Mouse (Mus musculus) gastrocnemius, postnatal 10 days (tissue): ENCODE data around the gene Elmo1. TPM values are rescaled to one million over a fixed set of nuclear protein-coding genes. Genes with fewer than 3 reads are reported as not detected.
A peak's percentile ranks its signal among the peaks of the same experiment; 100 is the strongest.

Source experiments
- DNase-seq: peaks from one replicate; pipeline ENCODE4 v3.0.0; 2021; ENCODE audit warnings: mixed read lengths
- total RNA-seq, 2 experiments: library from RNA; stranded (reverse); gene quantifications; 2 replicates each; pipeline ENCODE4 v1.2.3; 2021

Elmo1 gene
- total RNA-seq, 2 experiments from 2014 or later, result 13.0 to 21.5 TPM

DNA sequence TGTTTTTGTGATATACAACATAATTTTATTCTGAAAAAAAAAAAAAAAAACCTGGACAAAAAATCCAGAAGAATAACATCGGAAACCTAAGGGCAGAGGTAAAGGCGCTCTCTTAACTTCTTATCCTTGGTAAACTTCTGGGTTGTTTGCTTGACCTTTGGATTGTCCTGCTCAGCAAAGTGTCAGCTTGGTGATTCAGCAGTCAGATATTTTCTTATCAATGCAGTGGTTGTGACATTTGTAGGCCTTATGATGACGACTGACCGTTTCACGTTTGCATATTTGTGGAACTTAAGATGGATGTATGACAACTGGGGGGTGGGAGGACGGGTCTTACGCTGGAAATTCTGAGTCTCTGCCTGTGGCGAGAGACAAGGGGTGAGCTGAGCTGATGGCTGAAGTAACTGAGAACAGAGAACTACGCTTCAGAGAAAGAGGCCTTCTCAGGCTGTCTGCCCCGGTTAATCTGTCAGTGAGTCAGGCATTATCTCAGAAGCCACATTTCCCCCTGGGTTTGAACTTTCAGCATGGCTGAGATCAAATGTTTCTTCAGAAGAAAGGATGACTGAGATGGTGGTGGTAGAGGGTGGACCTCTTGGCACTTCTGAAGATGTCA lies 73.1 kb downstream of the Elmo1 start:
- no peak for DNase-seq

GRCm38 (mm10) chr13:20164837-20165236 lies 74.4 kb downstream of the Elmo1 start:
- no peak for DNase-seq

- DNase-seq, result no peak
Measured at GRCm38 (mm10) chr13:20173987-20174654, 83.7 kb downstream of the Elmo1 start.

GRCm38 (mm10) chr13:20174655-20175280 lies 84.4 kb downstream of the Elmo1 start:
- DNase-seq, result no peak

- DNase-seq, result no peak
Measured at GRCm38 (mm10) chr13:20180738-20181137, 90.3 kb downstream of the Elmo1 start.

DNA sequence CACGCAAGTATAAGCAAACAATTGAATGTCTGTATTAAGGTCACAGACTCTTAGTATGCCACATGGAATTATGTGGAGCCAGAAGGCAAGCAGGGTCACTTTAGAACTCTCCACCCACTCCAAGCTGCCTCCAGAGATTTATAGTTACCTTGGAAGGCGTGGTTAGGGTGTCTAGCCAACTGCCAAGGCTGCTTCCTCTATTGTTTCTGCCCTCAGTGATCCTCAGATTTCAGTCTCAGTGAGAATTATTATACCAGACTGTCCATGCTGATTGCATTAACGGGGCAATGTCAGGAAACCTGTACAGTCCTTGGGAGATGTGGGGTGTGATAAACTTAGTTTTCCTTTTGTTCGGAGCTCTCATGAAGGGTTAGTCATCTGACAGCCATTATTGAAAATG lies 90.9 kb downstream of the Elmo1 start:
- no peak for DNase-seq

GRCm38 (mm10) chr13:20182239-20182825 lies 91.9 kb downstream of the Elmo1 start:
- DNase-seq, result peak; percentile 50

DNA sequence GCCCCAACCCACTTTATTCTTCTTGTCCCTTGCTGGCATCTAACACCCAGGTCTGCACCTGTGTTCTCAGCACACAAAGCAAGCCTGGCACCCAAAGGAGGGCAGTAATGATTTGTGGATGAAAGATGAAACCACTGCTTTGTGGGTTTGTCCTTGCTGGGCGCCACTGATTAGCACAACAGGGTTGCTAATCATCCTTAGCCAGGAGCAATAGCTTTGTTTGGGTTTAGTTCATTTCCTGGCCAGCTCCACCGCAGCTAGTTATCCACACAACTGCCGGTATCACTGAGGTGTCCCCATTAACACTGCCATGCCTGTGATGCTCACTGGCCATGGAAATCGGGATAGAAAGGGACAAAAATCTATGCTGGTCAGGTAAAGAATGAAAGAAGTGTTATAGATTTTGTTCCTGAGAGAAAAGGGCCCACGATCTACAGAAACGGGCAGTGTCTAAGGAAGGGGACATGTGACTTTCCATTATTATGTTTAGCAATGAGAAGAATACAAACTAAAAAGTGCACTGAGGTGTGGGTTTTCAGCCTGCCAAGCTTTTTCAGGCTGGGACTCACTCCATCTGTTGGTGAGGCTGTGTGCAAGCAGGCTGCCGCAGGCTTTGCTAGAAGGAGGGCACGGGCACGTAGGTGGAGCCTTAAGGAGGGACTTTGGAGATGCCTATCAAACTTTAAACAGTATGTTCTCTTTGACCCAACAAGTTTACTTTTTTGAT lies 93.3 kb downstream of the Elmo1 start:
- DNase-seq, result no peak

- DNase-seq, result no peak
Measured at GRCm38 (mm10) chr13:20184239-20185033, 94.0 kb downstream of the Elmo1 start.

GRCm38 (mm10) chr13:20185034-20185846 lies 94.8 kb downstream of the Elmo1 start:
- no peak for DNase-seq

GRCm38 (mm10) chr13:20185847-20186213 lies 95.4 kb downstream of the Elmo1 start:
- no peak for DNase-seq

DNA sequence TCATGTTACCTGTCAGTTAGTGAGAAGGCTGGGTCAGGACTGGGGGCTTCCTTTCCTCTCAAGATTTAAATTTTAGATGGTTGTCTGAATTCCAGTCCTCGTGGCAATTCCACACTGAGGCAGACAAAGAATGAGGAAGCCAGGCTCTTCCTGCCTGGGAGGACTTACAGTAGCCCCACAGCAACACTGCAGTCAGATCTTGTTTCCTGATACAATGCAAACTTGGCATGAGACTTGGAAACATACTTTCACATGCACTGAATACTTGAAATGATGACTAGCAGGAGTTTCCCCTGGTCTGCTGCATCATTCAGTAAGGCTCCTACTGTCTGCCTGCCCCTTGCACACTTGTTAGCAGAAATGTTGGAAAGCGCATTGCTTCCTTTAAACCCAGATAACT lies 97.3 kb downstream of the Elmo1 start:
- DNase-seq, result no peak

- no peak for DNase-seq
Measured at GRCm38 (mm10) chr13:20192009-20192584, 101.7 kb downstream of the Elmo1 start.

DNA sequence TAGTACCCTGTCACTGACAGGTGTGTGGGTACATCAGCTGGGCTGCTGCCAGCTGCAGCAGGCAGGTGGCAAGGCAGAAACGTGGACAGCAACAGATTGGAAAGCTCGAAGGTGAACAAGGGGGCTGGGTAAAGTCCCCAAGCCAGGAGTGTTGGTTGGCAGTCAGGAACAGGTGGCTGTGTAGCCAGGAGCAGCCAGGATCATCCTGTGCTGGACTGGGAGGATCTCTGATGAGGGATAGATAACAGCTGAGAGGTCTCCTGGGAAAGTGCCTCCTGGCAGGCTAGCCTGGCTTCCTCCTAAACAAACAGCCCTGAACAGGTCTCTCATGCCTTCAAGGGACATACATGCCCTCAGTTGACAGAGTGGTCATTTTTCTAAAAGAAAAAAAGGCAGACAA lies 110.2 kb downstream of the Elmo1 start:
- no peak for DNase-seq

DNA sequence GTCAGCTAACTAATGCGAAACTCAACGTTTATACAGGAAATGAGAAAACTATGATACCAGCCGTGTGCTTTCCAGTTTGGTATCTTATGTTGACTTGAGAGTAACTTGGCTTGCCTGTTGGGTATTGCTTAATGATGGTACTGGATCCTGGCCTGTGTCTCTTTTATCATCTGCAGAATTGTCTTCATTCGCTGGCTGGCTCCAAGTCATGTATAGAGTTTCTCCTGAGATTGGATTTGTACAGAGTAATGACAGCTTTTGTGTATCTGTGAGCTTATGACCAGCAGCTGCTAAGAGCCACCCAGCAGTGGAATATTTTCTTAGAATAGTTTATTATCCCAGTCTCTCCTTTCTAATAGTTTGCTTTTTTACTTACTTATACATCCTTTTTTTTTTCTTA lies 112.2 kb downstream of the Elmo1 start:
- no peak for DNase-seq

DNA sequence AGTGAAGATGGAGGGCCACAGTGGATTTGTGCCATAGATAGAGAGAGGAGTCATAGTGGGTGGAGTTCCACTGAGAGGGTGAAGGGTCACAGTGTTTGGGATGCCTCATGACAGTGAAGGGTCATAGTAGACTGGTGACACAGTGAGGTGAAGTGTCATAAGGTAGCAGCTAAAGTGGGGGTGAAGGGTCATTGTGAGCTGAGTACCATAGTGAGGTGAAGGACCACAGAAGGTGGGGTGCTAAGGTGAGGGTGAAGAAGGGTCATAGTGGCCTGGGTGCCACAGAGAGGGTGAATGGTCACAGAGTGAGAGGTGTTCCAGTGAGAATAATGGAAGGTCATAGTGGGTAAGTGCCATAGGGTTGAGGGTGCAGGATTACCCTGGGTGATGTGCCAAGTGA lies 113.8 kb downstream of the Elmo1 start:
- no peak for DNase-seq

GRCm38 (mm10) chr13:20205007-20205745 lies 114.8 kb downstream of the Elmo1 start:
- no peak for DNase-seq

- no peak for DNase-seq
Measured at GRCm38 (mm10) chr13:20205746-20206145, 115.3 kb downstream of the Elmo1 start.

DNA sequence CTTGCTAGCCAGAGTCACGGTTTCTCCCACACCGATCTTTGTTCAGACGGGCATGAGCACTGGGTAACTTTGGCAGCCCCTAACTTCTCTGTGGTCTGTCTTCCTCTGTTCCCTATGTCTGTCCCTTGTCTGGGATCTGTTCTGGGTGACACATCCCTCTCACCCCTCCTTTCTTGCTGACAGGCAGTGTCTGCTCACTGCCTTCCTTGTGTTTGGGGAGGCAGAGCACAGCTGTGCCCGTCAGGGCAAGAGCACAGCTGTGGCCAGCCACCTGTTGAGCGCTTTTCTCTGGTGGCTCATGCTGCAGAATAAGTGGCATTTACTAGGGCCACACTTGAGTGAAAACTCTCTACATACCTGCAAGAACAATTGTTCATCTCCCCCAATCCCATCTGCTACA lies 116.7 kb downstream of the Elmo1 start:
- no peak for DNase-seq
